Mouse (Mus musculus) left cerebral cortex, adult 8-10 months (tissue): Measurements from ENCODE around the gene Ccdc82. TPM values are rescaled to one million over a fixed set of nuclear protein-coding genes. Genes with fewer than 3 reads are reported as not detected.

Source experiments
- total RNA-seq, 4 experiments: library from RNA; stranded (reverse); gene quantifications; 2 replicates each; pipeline ENCODE4 v1.2.4; 2022

Gene Ccdc82
- total RNA-seq, 4 experiments from 2014 or later: 18.7 to 22.0 (median 19.7) TPM

Other genes with a start within 250 kb of the Ccdc82 start
- gene Jrkl, start 1.1 kb upstream of the Ccdc82 start, total RNA-seq: 1 to 10 TPM; 9.0 to 9.7 (median 9.4) TPM
- gene Maml2, start 51.0 kb downstream of the Ccdc82 start, total RNA-seq: 1 to 10 TPM; 8.4 to 9.7 (median 8.8) TPM
- not detected for gene Gm17571, start 199.8 kb downstream of the Ccdc82 start, total RNA-seq